Mouse (Mus musculus): ENCODE data around the gene Triobp. TPM values are rescaled to one million over a fixed set of nuclear protein-coding genes. Genes with fewer than 3 reads are reported as not detected.

Gene Triobp
- polyA plus RNA-seq, 1 experiment from 2014 or later, result 54.4 TPM

- Histone ChIP-seq H3K4me1 (peaks cover 49% of the 10 kb centered on the region), H3K27ac (peak overlapping the region; percentile 94), H3K36me3 (peaks cover 11% of the 10 kb centered on the region; the same call in 1 of the 2 replicates), H3K27me3 (replicated peaks) (no peaks in the 10 kb centered on the region), H3K4me3 (replicated peaks) (peak overlapping the region; percentile 55), H3K9ac (peak overlapping the region; percentile 52), H3K9me3 (no peaks in the 10 kb centered on the region), H3K4me2 (peak overlapping the region; percentile 81)
- WGBS, result 18% methylated on average over 15 of the region's 15 CpGs
- ATAC-seq (ENCODE audit: insufficient read depth, low FRiP score, low read depth), result peak; percentile 2; the same call in 1 of the 2 replicates
Observed at GRCm38 (mm10) chr15:78927021-78927787, 20.3 kb upstream of the Triobp start.

- Histone ChIP-seq H3K4me1 (peaks cover 49% of the 10 kb centered on the region), H3K4me2 (peak overlapping the region; percentile 81), H3K9me3 (no peaks in the 10 kb centered on the region), H3K4me3 (replicated peaks) (peak overlapping the region; percentile 55), H3K9ac (peak overlapping the region; percentile 52), H3K27me3 (replicated peaks) (no peaks in the 10 kb centered on the region), H3K36me3 (peaks cover 11% of the 10 kb centered on the region; the same call in 1 of the 2 replicates), H3K27ac (peak overlapping the region; percentile 94)
- WGBS, result under 1% methylated on average over 25 of the region's 35 CpGs
- ATAC-seq (ENCODE audit: insufficient read depth, low FRiP score, low read depth), result peak; percentile 47
Observed at GRCm38 (mm10) chr15:78927788-78928457, 19.6 kb upstream of the Triobp start.

DNA sequence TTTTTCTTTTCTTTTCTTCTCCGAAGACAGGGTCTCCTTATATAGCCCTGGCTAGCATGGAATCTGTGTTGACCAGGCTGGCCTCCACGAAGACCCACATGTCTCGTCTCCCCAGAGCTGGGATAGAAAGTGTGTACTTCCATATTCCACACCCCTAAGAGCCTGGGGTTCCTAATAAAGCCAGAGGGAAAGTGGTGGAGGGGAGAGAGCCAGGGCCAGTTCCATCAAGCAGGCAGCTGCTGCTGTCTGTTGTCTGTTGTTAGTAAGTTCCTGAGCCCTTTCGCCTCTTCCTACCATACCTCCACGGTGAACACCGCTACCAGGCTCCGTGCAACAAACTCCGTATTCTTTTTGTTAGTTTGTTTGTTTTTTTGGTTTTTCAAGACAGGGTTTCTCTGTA lies 19.0 kb upstream of the Triobp start:
- Histone ChIP-seq H3K4me2 (peak overlapping the region; percentile 81), H3K27me3 (replicated peaks) (no peaks in the 10 kb centered on the region), H3K9ac (no peak overlapping the region), H3K4me1 (peaks cover 45% of the 10 kb centered on the region), H3K27ac (peak overlapping the region; percentile 94), H3K4me3 (replicated peaks) (peak overlapping the region; percentile 55), H3K36me3 (peaks cover 11% of the 10 kb centered on the region; the same call in 1 of the 2 replicates), H3K9me3 (no peaks in the 10 kb centered on the region)
- no peak for ATAC-seq (ENCODE audit: insufficient read depth, low FRiP score, low read depth)
- 40% methylated on average over 8 of the region's 8 CpGs for WGBS

DNA sequence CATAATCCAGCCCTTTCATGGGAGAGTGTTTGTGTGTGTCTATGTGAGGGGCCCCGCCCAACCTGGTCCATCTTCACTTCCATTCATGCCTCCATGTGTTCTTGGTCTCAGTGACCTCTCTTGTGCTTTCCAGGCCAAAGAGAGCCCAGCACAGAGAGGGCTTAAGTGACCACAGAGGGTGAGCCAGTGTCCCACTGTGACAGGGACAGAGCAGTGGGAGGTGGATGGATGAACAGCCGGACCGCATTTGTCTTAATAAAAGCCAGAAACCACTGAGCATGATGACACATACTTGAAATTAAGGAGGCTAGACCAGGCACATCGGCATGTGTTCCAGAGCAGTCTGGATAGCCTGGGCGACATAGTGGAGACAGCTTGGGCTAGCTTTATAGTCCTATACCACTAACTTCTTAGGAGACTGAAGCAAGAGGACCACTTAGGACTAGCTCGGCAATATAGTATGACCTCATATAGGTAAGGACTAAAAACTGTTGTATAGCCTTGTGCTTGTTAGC lies 17.3 kb upstream of the Triobp start:
- H3K27ac ChIP-seq, result no peak overlapping the region
- peaks cover 11% of the 10 kb centered on the region; the same call in 1 of the 2 replicates for H3K36me3 ChIP-seq
- H3K9ac ChIP-seq, result no peak overlapping the region
- no peaks in the 10 kb centered on the region for H3K27me3 ChIP-seq (replicated peaks)
- no peak for ATAC-seq (ENCODE audit: insufficient read depth, low FRiP score, low read depth)
- no peaks in the 10 kb centered on the region for H3K9me3 ChIP-seq
- no peak overlapping the region for H3K4me2 ChIP-seq
- no peak overlapping the region for H3K4me3 ChIP-seq (replicated peaks)
- 87% methylated on average over 6 of the region's 6 CpGs for WGBS
- peaks cover 36% of the 10 kb centered on the region for H3K4me1 ChIP-seq

DNA sequence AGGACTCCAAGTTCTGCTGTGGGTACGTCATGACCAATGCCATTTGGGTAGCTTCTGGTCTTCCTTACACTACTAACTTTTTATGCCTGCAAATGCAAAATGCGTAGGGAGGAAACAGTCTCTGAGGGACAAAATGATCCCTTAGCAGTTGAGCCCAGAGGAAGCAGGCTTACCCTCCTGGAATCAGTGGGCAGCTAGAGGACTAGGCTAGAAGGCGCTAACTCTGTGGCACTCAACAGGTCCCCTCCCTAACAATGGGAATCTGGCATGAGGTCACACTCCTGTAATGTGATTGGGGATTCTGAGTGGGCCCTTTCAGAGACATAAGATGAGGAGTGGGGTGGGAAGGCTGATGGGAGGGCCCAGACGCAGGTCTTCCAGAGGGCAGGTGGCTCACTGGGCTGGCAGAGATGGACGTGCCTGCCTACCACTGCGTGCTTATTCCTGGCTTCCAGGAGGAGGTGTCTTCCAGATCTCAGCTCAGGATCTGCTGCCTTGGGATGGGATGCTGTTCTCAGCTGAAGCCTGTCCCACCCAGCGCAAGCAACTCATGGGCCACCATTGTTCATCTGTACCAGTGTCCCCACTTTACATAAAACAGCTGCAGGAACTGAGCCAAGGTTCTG lies 16.6 kb upstream of the Triobp start:
- ATAC-seq (ENCODE audit: insufficient read depth, low FRiP score, low read depth), result no peak

DNA sequence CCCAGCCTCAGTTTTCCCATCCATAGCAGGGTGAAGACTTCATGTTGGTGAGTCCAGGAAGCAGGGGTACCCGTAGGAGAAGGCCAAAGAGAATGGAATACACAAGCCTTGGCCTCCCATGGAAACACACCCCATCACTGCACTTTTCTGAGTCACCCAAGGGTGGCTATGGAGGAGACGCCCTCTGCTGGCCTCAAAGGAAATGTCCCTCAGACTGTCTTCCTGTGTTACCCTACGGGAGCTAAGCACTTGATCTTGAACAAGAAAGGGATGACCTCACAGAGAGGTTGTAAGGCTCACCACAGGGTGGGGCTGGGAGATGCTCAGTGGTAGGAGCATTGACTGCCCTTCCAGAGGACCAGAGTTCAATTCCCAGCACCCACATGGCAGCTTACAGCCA lies 15.9 kb upstream of the Triobp start:
- no peak overlapping the region for H3K4me3 ChIP-seq (replicated peaks)
- no peaks in the 10 kb centered on the region for H3K9me3 ChIP-seq
- peaks cover 11% of the 10 kb centered on the region; the same call in 1 of the 2 replicates for H3K36me3 ChIP-seq
- 20% methylated on average over 3 of the region's 3 CpGs for WGBS
- no peak overlapping the region for H3K4me2 ChIP-seq
- ATAC-seq (ENCODE audit: insufficient read depth, low FRiP score, low read depth), result no peak
- H3K4me1 ChIP-seq, result peaks cover 29% of the 10 kb centered on the region
- 0 out of 2 replicates have a peak overlapping the region, but pooled peaks have one; percentile 3 for H3K27ac ChIP-seq
- no peaks in the 10 kb centered on the region for H3K27me3 ChIP-seq (replicated peaks)
- H3K9ac ChIP-seq, result no peak overlapping the region

More for the DNA sequence above, 16.6 kb upstream of the Triobp start:
- no peak overlapping the region for H3K4me2 ChIP-seq
- H3K9ac ChIP-seq, result no peak overlapping the region
- WGBS, result 79% methylated on average over 7 of the region's 7 CpGs
- 0 out of 2 replicates have a peak overlapping the region, but pooled peaks have one; percentile 3 for H3K27ac ChIP-seq
- H3K27me3 ChIP-seq (replicated peaks), result no peaks in the 10 kb centered on the region
- peaks cover 34% of the 10 kb centered on the region for H3K4me1 ChIP-seq
- H3K36me3 ChIP-seq, result peaks cover 11% of the 10 kb centered on the region; the same call in 1 of the 2 replicates
- H3K9me3 ChIP-seq, result no peaks in the 10 kb centered on the region
- H3K4me3 ChIP-seq (replicated peaks), result no peak overlapping the region

DNA sequence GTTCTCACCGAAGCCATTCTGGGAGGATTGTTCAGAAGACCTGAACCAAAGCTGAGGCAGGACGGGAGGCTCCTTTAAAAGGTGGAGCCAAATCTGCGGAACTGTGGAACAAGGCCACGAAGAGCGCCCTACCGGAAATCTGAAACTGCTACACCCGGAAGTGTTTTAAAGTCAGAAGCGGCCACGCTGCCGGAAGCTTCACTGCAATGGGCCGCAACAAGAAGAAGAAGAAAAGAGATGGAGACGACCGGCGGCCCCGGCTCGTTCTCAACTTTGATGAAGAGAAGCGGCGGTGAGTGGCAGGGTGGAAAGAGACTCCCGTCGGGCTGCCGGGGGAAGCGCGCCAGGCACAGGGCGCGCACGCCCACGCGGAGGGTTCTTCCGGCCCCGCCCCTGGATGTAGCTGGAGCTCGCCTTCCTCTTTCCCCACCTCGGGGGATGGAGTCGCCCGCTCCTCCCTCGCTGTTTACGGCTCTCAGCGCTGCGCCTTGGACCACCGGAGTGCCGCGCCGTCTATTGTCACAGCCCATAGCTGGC lies 12.7 kb upstream of the Triobp start, which contains the start of gene Nol12:
Gene Nol12, plus strand, starts transcription at position 150 of the 537 bp plus-strand sequence.
- peak; percentile 76 for ATAC-seq (ENCODE audit: insufficient read depth, low FRiP score, low read depth)
- under 1% methylated on average over 42 of the region's 42 CpGs for WGBS

GRCm38 (mm10) chr15:78936403-78936802 lies 11.1 kb upstream of the Triobp start:
- H3K27me3 ChIP-seq (replicated peaks), result no peaks in the 10 kb centered on the region

More for the DNA sequence above, 12.7 kb upstream of the Triobp start, which contains the start of gene Nol12:
- Histone ChIP-seq H3K4me3 (replicated peaks) (peak within 1 kb of the TSS; percentile 72), H3K4me1 (peaks cover 12% of the 10 kb centered on the region; the same call in 1 of the 2 replicates), H3K27me3 (replicated peaks) (no peaks in the 10 kb centered on the region), H3K4me2 (peak within 1 kb of the TSS; percentile 75), H3K9me3 (no peaks in the 10 kb centered on the region), H3K9ac (peak within 1 kb of the TSS; percentile 62; the same call in 1 of the 2 replicates), H3K27ac (peak within 1 kb of the TSS; percentile 87), H3K36me3 (peaks cover 24% of the 10 kb centered on the region)

DNA sequence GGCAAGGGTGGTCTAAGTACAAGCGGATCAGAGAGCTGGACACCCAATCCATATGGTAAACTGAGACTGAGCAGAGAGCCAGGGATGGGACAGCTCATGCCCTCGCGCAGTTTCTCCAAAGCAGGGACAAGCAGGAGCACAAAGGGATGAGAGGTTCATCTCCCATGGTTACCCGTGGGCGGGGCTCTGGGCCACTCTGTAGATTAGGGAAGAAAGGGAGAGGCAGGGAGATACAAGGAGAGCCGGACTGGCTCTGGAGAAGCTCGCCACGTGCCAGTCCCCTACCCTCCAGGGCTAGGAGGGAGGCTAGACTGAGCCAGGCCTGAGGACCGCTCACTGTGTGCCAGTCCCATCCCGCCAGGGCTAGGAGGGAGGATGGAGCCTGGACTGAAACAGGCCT lies 10.2 kb upstream of the Triobp start:
- H3K36me3 ChIP-seq, result peaks cover 33% of the 10 kb centered on the region
- no peak overlapping the region for H3K4me3 ChIP-seq (replicated peaks)

More at GRCm38 (mm10) chr15:78936403-78936802, 11.1 kb upstream of the Triobp start:
- Histone ChIP-seq H3K27ac (no peak overlapping the region), H3K36me3 (peaks cover 29% of the 10 kb centered on the region), H3K4me2 (peak overlapping the region; percentile 75; the same call in 1 of the 2 replicates), H3K4me1 (peaks cover 8% of the 10 kb centered on the region; the same call in 1 of the 2 replicates), H3K4me3 (replicated peaks) (no peak overlapping the region), H3K9ac (no peak overlapping the region), H3K9me3 (no peaks in the 10 kb centered on the region)
- ATAC-seq (ENCODE audit: insufficient read depth, low FRiP score, low read depth), result no peak
- WGBS, result 86% methylated on average over 12 of the region's 12 CpGs

GRCm38 (mm10) chr15:78937963-78938362 lies 9.6 kb upstream of the Triobp start:
- Histone ChIP-seq H3K4me3 (replicated peaks) (no peak overlapping the region), H3K27me3 (replicated peaks) (no peaks in the 10 kb centered on the region), H3K4me2 (no peak overlapping the region), H3K9ac (no peak overlapping the region), H3K4me1 (peaks cover 8% of the 10 kb centered on the region; the same call in 1 of the 2 replicates), H3K36me3 (peaks cover 33% of the 10 kb centered on the region), H3K27ac (no peak overlapping the region), H3K9me3 (no peaks in the 10 kb centered on the region)
- 83% methylated on average over 2 of the region's 2 CpGs for WGBS
- ATAC-seq (ENCODE audit: insufficient read depth, low FRiP score, low read depth), result no peak

More for the DNA sequence above, 10.2 kb upstream of the Triobp start:
- H3K9me3 ChIP-seq, result no peaks in the 10 kb centered on the region
- H3K27me3 ChIP-seq (replicated peaks), result no peaks in the 10 kb centered on the region
- H3K9ac ChIP-seq, result no peak overlapping the region
- no peak for ATAC-seq (ENCODE audit: insufficient read depth, low FRiP score, low read depth)
- no peak overlapping the region for H3K4me2 ChIP-seq
- no peak overlapping the region for H3K27ac ChIP-seq
- H3K4me1 ChIP-seq, result peaks cover 6% of the 10 kb centered on the region; the same call in 1 of the 2 replicates
- 87% methylated on average over 10 of the region's 10 CpGs for WGBS

DNA sequence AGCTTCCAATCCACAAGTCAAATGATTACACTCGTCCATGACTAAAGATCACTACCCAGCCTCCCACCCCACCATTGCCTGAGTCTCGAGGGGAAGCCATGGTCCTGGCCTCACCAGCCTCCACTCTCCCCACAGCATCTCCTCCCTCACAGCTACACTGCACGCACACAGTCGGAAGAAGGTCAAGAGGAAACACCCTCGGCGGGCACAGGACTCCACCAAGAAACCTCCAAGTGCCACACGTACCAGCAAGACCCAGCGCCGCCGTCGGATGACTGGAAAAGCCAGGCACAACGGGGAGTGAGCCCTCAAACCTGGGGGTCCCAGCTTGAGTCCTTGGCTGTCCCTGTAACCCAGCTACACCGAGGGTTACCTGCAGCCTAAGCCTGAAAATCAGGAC lies 7.2 kb upstream of the Triobp start:
- ATAC-seq (ENCODE audit: insufficient read depth, low FRiP score, low read depth), result no peak

More for the DNA sequence above, 7.2 kb upstream of the Triobp start:
- H3K27me3 ChIP-seq (replicated peaks), result no peaks in the 10 kb centered on the region
- no peaks in the 10 kb centered on the region for H3K9me3 ChIP-seq
- 93% methylated on average over 13 of the region's 13 CpGs for WGBS
- H3K36me3 ChIP-seq, result peaks cover 33% of the 10 kb centered on the region
- H3K9ac ChIP-seq, result no peak overlapping the region
- no peak overlapping the region for H3K4me3 ChIP-seq (replicated peaks)
- H3K27ac ChIP-seq, result no peak overlapping the region
- H3K4me1 ChIP-seq, result peaks cover 10% of the 10 kb centered on the region; the same call in 1 of the 2 replicates
- H3K4me2 ChIP-seq, result no peak overlapping the region
